Mouse (Mus musculus) CD4-positive, CD25-positive, alpha-beta regulatory T cell, adult 2 months (primary cell): ENCODE data around the gene Tbc1d1.
A peak's percentile ranks its signal among the peaks of the same experiment; 100 is the strongest.

Source experiments
- DNase-seq: peaks from one replicate; pipeline ENCODE4 v3.0.0-alpha.2; 2012; ENCODE audit warnings: low read depth, low spot score

Tbc1d1 gene

GRCm38 (mm10) chr5:64237263-64237662 is 81.2 kb downstream of the Tbc1d1 start:
- no peak for DNase-seq

GRCm38 (mm10) chr5:64237693-64238092 is 81.6 kb downstream of the Tbc1d1 start:
- no peak for DNase-seq

GRCm38 (mm10) chr5:64238894-64239652 is 83.0 kb downstream of the Tbc1d1 start:
- DNase-seq: no peak

GRCm38 (mm10) chr5:64240941-64241682 is 85.0 kb downstream of the Tbc1d1 start:
- no peak for DNase-seq

GRCm38 (mm10) chr5:64241867-64242266 is 85.8 kb downstream of the Tbc1d1 start:
- no peak for DNase-seq

- peak; percentile 17 for DNase-seq
Observed at GRCm38 (mm10) chr5:64242795-64243455, 86.8 kb downstream of the Tbc1d1 start.

- DNase-seq: no peak
Observed at GRCm38 (mm10) chr5:64243666-64244065, 87.6 kb downstream of the Tbc1d1 start.

- DNase-seq: no peak
Observed at GRCm38 (mm10) chr5:64244283-64244682, 88.2 kb downstream of the Tbc1d1 start.

- DNase-seq: no peak
Observed at GRCm38 (mm10) chr5:64244745-64245144, 88.6 kb downstream of the Tbc1d1 start.

GRCm38 (mm10) chr5:64251435-64251834 is 95.3 kb downstream of the Tbc1d1 start:
- DNase-seq: no peak

- no peak for DNase-seq
Observed at GRCm38 (mm10) chr5:64254278-64254677, 98.2 kb downstream of the Tbc1d1 start.

- no peak for DNase-seq
Observed at GRCm38 (mm10) chr5:64254988-64255387, 98.9 kb downstream of the Tbc1d1 start.

- DNase-seq: no peak
Observed at GRCm38 (mm10) chr5:64263348-64263747, 107.2 kb downstream of the Tbc1d1 start.

GRCm38 (mm10) chr5:64263898-64264478 is 107.9 kb downstream of the Tbc1d1 start:
- DNase-seq: no peak

- DNase-seq: peak; percentile 57
Observed at GRCm38 (mm10) chr5:64265145-64265544, 109.0 kb downstream of the Tbc1d1 start.

- DNase-seq: no peak
Observed at GRCm38 (mm10) chr5:64265906-64266305, 109.8 kb downstream of the Tbc1d1 start.

- DNase-seq: no peak
Observed at GRCm38 (mm10) chr5:64266534-64266933, 110.4 kb downstream of the Tbc1d1 start.

GRCm38 (mm10) chr5:64267279-64267678 is 111.2 kb downstream of the Tbc1d1 start:
- no peak for DNase-seq

GRCm38 (mm10) chr5:64269669-64270068 is 113.6 kb downstream of the Tbc1d1 start:
- no peak for DNase-seq

- no peak for DNase-seq
Observed at GRCm38 (mm10) chr5:64273517-64273916, 117.4 kb downstream of the Tbc1d1 start.

- no peak for DNase-seq
Observed at GRCm38 (mm10) chr5:64274296-64274695, 118.2 kb downstream of the Tbc1d1 start.
